Mouse (Mus musculus) erythroblast, embryonic 14.5 days (primary cell): ENCODE data around the gene Gm49320.

Source experiments
- GATA1 ChIP-seq: IDR thresholded peaks from 2 replicates; pipeline ENCODE4 v1.6.1; 2012; ENCODE audit warnings: low read length, inconsistent platforms, mixed read lengths
- TAL1 ChIP-seq: IDR thresholded peaks from 3 replicates; pipeline ENCODE4 v1.6.1; 2012; ENCODE audit warnings: low read length, inconsistent platforms, mixed read lengths

GRCm38 (mm10) chr8:4222059-4222458, 16.6 kb upstream of the Gm49320 start:
- TF ChIP-seq GATA1 (no peak), TAL1 (no peak)
